ENCODE assay signal across 21 mouse cellular contexts in genomic region chr7:126354738-126355614, GRCm38 (mm10). TPM values are rescaled to one million over a fixed set of nuclear protein-coding genes. Genes with fewer than 3 reads are reported as not detected.
DNase-seq lines count a peak whose midpoint lies in the region; ATAC-seq and TF ChIP-seq lines count a peak whose summit lies in the region.
"Had no signal": no experiment of that assay in that cellular context is flagged by ENCODE, and none has a peak within 500 bp of the region (broad histone marks: within the 10 kb centered on the region; RNA-seq: fewer than 3 reads in every experiment).

No protein-coding gene starts in this region.

- no peak for TF ChIP-seq CTCF in heart, postnatal 0 days (IDR thresholded peaks at IDR 0.05; ENCODE audit: low read depth)
- TF ChIP-seq CTCF in testis, adult 2 months (IDR thresholded peaks at IDR 0.05; ENCODE audit: control insufficient read depth, insufficient read depth, insufficient replicate concordance, low read depth, low read length) = no peak
- TF ChIP-seq CTCF in liver, postnatal 0 days (IDR thresholded peaks at IDR 0.05; ENCODE audit: low read depth) = no peak

- H3K4me3 ChIP-seq in forebrain, embryonic 10.5 days = no peak overlapping the region
- no peak overlapping the region for H3K4me3 ChIP-seq in forebrain, embryonic 12.5 days (replicated peaks)
- H3K4me3 ChIP-seq in heart, postnatal 0 days (ENCODE audit: low read depth, low read length) = no peak overlapping the region
- H3K4me3 ChIP-seq in testis, adult 2 months (ENCODE audit: control insufficient read depth, low read depth, low read length) = peak overlapping the region; percentile 69
- no peak overlapping the region for H3K4me3 ChIP-seq in liver, postnatal 0 days (ENCODE audit: low read depth, low read length)
- H3K4me3 ChIP-seq: embryonic facial prominence, embryonic 10.5 days; erythroblast, embryonic 14.5 days; heart, embryonic 15.5 days had no signal

- H3K36me3 ChIP-seq in forebrain, embryonic 10.5 days (replicated peaks) = no peaks in the 10 kb centered on the region
- H3K36me3 ChIP-seq in forebrain, embryonic 12.5 days (replicated peaks) = no peaks in the 10 kb centered on the region
- no peaks in the 10 kb centered on the region for H3K36me3 ChIP-seq in heart, postnatal 0 days (replicated peaks; ENCODE audit: control insufficient read depth, insufficient read depth, low read length)
- H3K36me3 ChIP-seq in testis, adult 2 months (ENCODE audit: control insufficient read depth, insufficient read depth, low read length) = no peaks in the 10 kb centered on the region
- no peaks in the 10 kb centered on the region for H3K36me3 ChIP-seq in liver, postnatal 0 days (replicated peaks; ENCODE audit: insufficient read depth, low read length)
- H3K36me3 ChIP-seq: embryonic facial prominence, embryonic 10.5 days; heart, embryonic 15.5 days had no signal

- no peaks in the 10 kb centered on the region for H3K9me3 ChIP-seq in forebrain, embryonic 10.5 days
- H3K9me3 ChIP-seq in forebrain, embryonic 12.5 days = no peaks in the 10 kb centered on the region
- no peaks in the 10 kb centered on the region for H3K9me3 ChIP-seq in heart, postnatal 0 days (replicated peaks; ENCODE audit: control insufficient read depth, low read length)
- no peaks in the 10 kb centered on the region for H3K9me3 ChIP-seq in liver, postnatal 0 days (ENCODE audit: low read length)
- H3K9me3 ChIP-seq: embryonic facial prominence, embryonic 10.5 days; heart, embryonic 15.5 days had no signal

- H3K4me1 ChIP-seq in forebrain, embryonic 10.5 days = peaks cover 35% of the 10 kb centered on the region
- peaks cover 16% of the 10 kb centered on the region for H3K4me1 ChIP-seq in forebrain, embryonic 12.5 days
- no peaks in the 10 kb centered on the region; the same call in 1 of the 2 replicates for H3K4me1 ChIP-seq in heart, postnatal 0 days (ENCODE audit: control insufficient read depth, insufficient read depth)
- H3K4me1 ChIP-seq in testis, adult 2 months (ENCODE audit: control insufficient read depth, insufficient read depth, low read length) = peaks cover 11% of the 10 kb centered on the region
- H3K4me1 ChIP-seq in liver, postnatal 0 days (ENCODE audit: insufficient read depth) = peaks cover 14% of the 10 kb centered on the region

- H3K27ac ChIP-seq in forebrain, embryonic 10.5 days = 0 out of 2 replicates have a peak overlapping the region, but pooled peaks have one; percentile 17
- H3K27ac ChIP-seq in forebrain, embryonic 12.5 days = no peak overlapping the region
- H3K27ac ChIP-seq in heart, postnatal 0 days (ENCODE audit: low read depth) = no peak overlapping the region
- no peak overlapping the region; the same call in 1 of the 2 replicates for H3K27ac ChIP-seq in testis, adult 2 months (ENCODE audit: control insufficient read depth, insufficient read depth, low read depth, low read length)
- no peak overlapping the region for H3K27ac ChIP-seq in liver, postnatal 0 days (ENCODE audit: low read depth)
- H3K27ac ChIP-seq: embryonic facial prominence, embryonic 10.5 days; heart, embryonic 15.5 days had no signal

- no peak for TF ChIP-seq EP300 in heart, postnatal 0 days (IDR thresholded peaks at IDR 0.05; ENCODE audit: low read depth)
- no peak for TF ChIP-seq EP300 in liver, postnatal 0 days (IDR thresholded peaks at IDR 0.05; ENCODE audit: low read depth)

- no peak for DNase-seq in forebrain, embryonic 10.5 days (ENCODE audit: extremely low spot score, low spot score)
- peak; percentile 44 for DNase-seq in heart, postnatal 0 days (ENCODE audit: low spot score)
- DNase-seq in heart, adult 18-20 months = no peak
- no peak for DNase-seq in testis, postnatal 14 days (ENCODE audit: low spot score)
- DNase-seq in liver, postnatal 0 days = no peak
- no peak for DNase-seq in cerebellum, postnatal 10 days
- DNase-seq: cerebellum, postnatal 25 days; gastrocnemius, postnatal 10 days; lung, embryonic 14.5 days; lung, postnatal 4 days; midbrain, embryonic 14.5 days had no signal

- no peak overlapping the region for H3K9ac ChIP-seq in forebrain, embryonic 12.5 days
- H3K9ac ChIP-seq in heart, postnatal 0 days (replicated peaks; ENCODE audit: low read depth, low read length) = no peak overlapping the region
- H3K9ac ChIP-seq in liver, postnatal 0 days (replicated peaks) = no peak overlapping the region
- H3K9ac ChIP-seq: heart, embryonic 15.5 days; lung, embryonic 14.5 days had no signal

- TF ChIP-seq POLR2A in testis, adult 2 months (IDR thresholded peaks at IDR 0.05; ENCODE audit: control insufficient read depth, low read depth, low read length) = peak; percentile 30; the same call in 1 of the 2 replicates

- H3K27me3 ChIP-seq in forebrain, embryonic 10.5 days (ENCODE audit: poor library complexity, severe bottlenecking) = no peaks in the 10 kb centered on the region
- no peaks in the 10 kb centered on the region for H3K27me3 ChIP-seq in forebrain, embryonic 12.5 days
- H3K27me3 ChIP-seq in heart, postnatal 0 days (ENCODE audit: control insufficient read depth, insufficient read depth, low read length) = no peaks in the 10 kb centered on the region
- H3K27me3 ChIP-seq in testis, adult 2 months (ENCODE audit: control insufficient read depth, insufficient read depth, low read length) = no peaks in the 10 kb centered on the region
- H3K27me3 ChIP-seq in liver, postnatal 0 days (ENCODE audit: insufficient read depth, low read length) = no peaks in the 10 kb centered on the region
- H3K27me3 ChIP-seq: heart, embryonic 15.5 days had no signal

- no peak overlapping the region for H3K4me2 ChIP-seq in forebrain, embryonic 12.5 days
- no peak overlapping the region for H3K4me2 ChIP-seq in heart, postnatal 0 days (ENCODE audit: low read depth, low read length)
- no peak overlapping the region for H3K4me2 ChIP-seq in liver, postnatal 0 days (ENCODE audit: low read depth, low read length)
- H3K4me2 ChIP-seq: heart, embryonic 15.5 days; lung, embryonic 14.5 days had no signal

- 58% methylated on average over 14 of the region's 14 CpGs for WGBS in forebrain, embryonic 10.5 days
- WGBS in forebrain, embryonic 12.5 days = 58% methylated on average over 14 of the region's 14 CpGs
- 43% methylated on average over 14 of the region's 14 CpGs for WGBS in heart, postnatal 0 days
- WGBS in liver, postnatal 0 days (ENCODE audit: insufficient replicate concordance) = 46% methylated on average over 14 of the region's 14 CpGs

- no peak for ATAC-seq in forebrain, embryonic 12.5 days (ENCODE audit: low FRiP score)
- peak; percentile 64 for ATAC-seq in heart, postnatal 0 days (ENCODE audit: insufficient read depth, low read depth)
- peak; percentile 51; the same call in 1 of the 2 replicates for ATAC-seq in liver, postnatal 0 days
- ATAC-seq: inflammation-experienced regulatory T-cells, adult 6 months; Patski had no signal

RNA-seq across cellular contexts. Expression of gene Lat, which starts 14.4 kb away (rescaled TPM):
- polyA plus RNA-seq in forebrain, embryonic 10.5 days (2016; fragmentation: Nextera tagmentation; extraction: Ambion mirVana) = 2.0 and 2.4 TPM in 2 replicates
- polyA plus RNA-seq in forebrain, embryonic 12.5 days (2016; fragmentation: Nextera tagmentation; extraction: Ambion mirVana) = 1.7 and 1.9 TPM in 2 replicates
- 0.73 and 6.7 TPM in 2 replicates for total RNA-seq in heart, postnatal 0 days (2014; rRNA removed; ENCODE audit: low replicate concordance)
- polyA plus RNA-seq in heart, postnatal 0 days (2015; fragmentation: Nextera tagmentation; extraction: Ambion mirVana) = 0.75 and 1.1 TPM in 2 replicates
- 1 to 10 TPM in 1 of 2 experiments, under 1 TPM in 1; 0.52 to 5.7 TPM for total RNA-seq in heart, adult 18-20 months (2021)
- polyA plus RNA-seq in testis, adult 2 months (2012; rRNA removed) = 0.53 and 0.57 TPM in 2 replicates
- polyA plus RNA-seq in liver, postnatal 0 days (2015; fragmentation: Nextera tagmentation; extraction: Ambion mirVana) = 8.7 and 9.2 TPM in 2 replicates

RNA-seq across cellular contexts. Expression of gene Spns1, which starts 22.3 kb away (rescaled TPM):
- 64.7 and 68.6 TPM in 2 replicates for polyA plus RNA-seq in forebrain, embryonic 10.5 days (2016; fragmentation: Nextera tagmentation; extraction: Ambion mirVana)
- 55.8 and 64.9 TPM in 2 replicates for polyA plus RNA-seq in forebrain, embryonic 12.5 days (2016; fragmentation: Nextera tagmentation; extraction: Ambion mirVana)
- 47.0 and 87.1 TPM in 2 replicates for total RNA-seq in heart, postnatal 0 days (2014; rRNA removed; ENCODE audit: low replicate concordance)
- 34.6 and 36.0 TPM in 2 replicates for polyA plus RNA-seq in heart, postnatal 0 days (2015; fragmentation: Nextera tagmentation; extraction: Ambion mirVana)
- total RNA-seq in heart, adult 18-20 months (2021) = 10 to 100 TPM; 24.8 to 25.8 TPM
- polyA plus RNA-seq in testis, adult 2 months (2012; rRNA removed) = 30.9 and 44.2 TPM in 2 replicates
- 17.2 and 18.6 TPM in 2 replicates for polyA plus RNA-seq in liver, postnatal 0 days (2015; fragmentation: Nextera tagmentation; extraction: Ambion mirVana)

RNA-seq across cellular contexts. Expression of gene Nfatc2ip, which starts 41.6 kb away (rescaled TPM):
- 2.6 and 2.8 TPM in 2 replicates for polyA plus RNA-seq in forebrain, embryonic 10.5 days (2016; fragmentation: Nextera tagmentation; extraction: Ambion mirVana)
- 3.9 and 4.6 TPM in 2 replicates for polyA plus RNA-seq in forebrain, embryonic 12.5 days (2016; fragmentation: Nextera tagmentation; extraction: Ambion mirVana)
- total RNA-seq in heart, postnatal 0 days (2014; rRNA removed; ENCODE audit: low replicate concordance) = 3.5 and 6.5 TPM in 2 replicates
- 1.2 TPM in 2 replicates for polyA plus RNA-seq in heart, postnatal 0 days (2015; fragmentation: Nextera tagmentation; extraction: Ambion mirVana)
- total RNA-seq in heart, adult 18-20 months (2021) = 1 to 10 TPM; 3.8 to 3.9 TPM
- polyA plus RNA-seq in testis, adult 2 months (2012; rRNA removed) = 39.4 and 41.3 TPM in 2 replicates
- polyA plus RNA-seq in liver, postnatal 0 days (2015; fragmentation: Nextera tagmentation; extraction: Ambion mirVana) = 1.4 and 1.5 TPM in 2 replicates

RNA-seq across cellular contexts. Expression of gene Cd19, which starts 59.7 kb away (rescaled TPM):
- 0.07 and 0.14 TPM in 2 replicates for polyA plus RNA-seq in forebrain, embryonic 10.5 days (2016; fragmentation: Nextera tagmentation; extraction: Ambion mirVana)
- polyA plus RNA-seq in forebrain, embryonic 12.5 days (2016; fragmentation: Nextera tagmentation; extraction: Ambion mirVana) = 0.40 TPM in 1 of 2 replicates, not detected in the other
- 0.04 TPM in 1 of 2 replicates, not detected in the other for total RNA-seq in heart, postnatal 0 days (2014; rRNA removed; ENCODE audit: low replicate concordance)
- polyA plus RNA-seq in heart, postnatal 0 days (2015; fragmentation: Nextera tagmentation; extraction: Ambion mirVana) = 0.12 and 0.21 TPM in 2 replicates
- 1 to 10 TPM in 1 of 2 experiments, under 1 TPM in 1; 0.32 to 4.2 TPM for total RNA-seq in heart, adult 18-20 months (2021)
- 1.8 TPM in 2 replicates for polyA plus RNA-seq in testis, adult 2 months (2012; rRNA removed)
- polyA plus RNA-seq in liver, postnatal 0 days (2015; fragmentation: Nextera tagmentation; extraction: Ambion mirVana) = 8.7 and 9.1 TPM in 2 replicates
- total RNA-seq: layer of hippocampus, postnatal 14 days; left cerebral cortex, postnatal 14 days had no signal
- polyA plus RNA-seq: embryonic facial prominence, embryonic 10.5 days; erythroblast, embryonic 14.5 days; heart, embryonic 15.5 days; kidney, embryonic 14.5 days; lung, embryonic 14.5 days; midbrain, embryonic 14.5 days; Patski had no signal
